Mouse (Mus musculus): ENCODE data around the gene Galnt4. TPM values are rescaled to one million over a fixed set of nuclear protein-coding genes. Genes with fewer than 3 reads are reported as not detected.

The Galnt4 gene
- total RNA-seq, 2 experiments from 2014 or later: 1.2 to 1.5 TPM

- intact Hi-C loops (cut with DNase I): loop anchor here (5.0 kb wide), 1 partner anchor 44 kb away; no protein-coding TSS in a partner anchor
Observed at GRCm38 (mm10) chr10:99108431-99108982, 548 bp downstream of the Galnt4 start.

GRCm38 (mm10) chr10:99113533-99113932 lies 5.6 kb downstream of the Galnt4 start:
- intact Hi-C loops (cut with DNase I): no loop called here
- no peak for DNase-seq

More at GRCm38 (mm10) chr10:99108431-99108982, 548 bp downstream of the Galnt4 start:
- DNase-seq: no peak

- no peak for DNase-seq
- intact Hi-C loops (cut with DNase I): no loop called here
Observed at GRCm38 (mm10) chr10:99114295-99114694, 6.3 kb downstream of the Galnt4 start.

- intact Hi-C loops (cut with DNase I): no loop called here
- DNase-seq: no peak
Observed at GRCm38 (mm10) chr10:99115471-99116236, 7.7 kb downstream of the Galnt4 start.

GRCm38 (mm10) chr10:99116237-99116632 lies 8.3 kb downstream of the Galnt4 start:
- intact Hi-C loops (cut with DNase I): no loop called here
- no peak for DNase-seq

- DNase-seq: no peak
- intact Hi-C loops (cut with DNase I): no loop called here
Observed at GRCm38 (mm10) chr10:99116650-99117615, 9.0 kb downstream of the Galnt4 start.

- DNase-seq: no peak
- intact Hi-C loops (cut with DNase I): no loop called here
Observed at GRCm38 (mm10) chr10:99117876-99118275, 9.9 kb downstream of the Galnt4 start.

- intact Hi-C loops (cut with DNase I): no loop called here
- DNase-seq: no peak
Observed at GRCm38 (mm10) chr10:99118697-99119096, 10.7 kb downstream of the Galnt4 start.

GRCm38 (mm10) chr10:99119471-99119870 lies 11.5 kb downstream of the Galnt4 start:
- intact Hi-C loops (cut with DNase I): no loop called here
- DNase-seq: no peak

- intact Hi-C loops (cut with DNase I): no loop called here
- DNase-seq: no peak
Observed at GRCm38 (mm10) chr10:99126225-99126624, 18.3 kb downstream of the Galnt4 start, which contains the start of gene Phxr2. Gene Phxr2, minus strand, starts transcription at chr10:99126325.

GRCm38 (mm10) chr10:99126954-99127353 lies 19.0 kb downstream of the Galnt4 start:
- no peak for DNase-seq
- intact Hi-C loops (cut with DNase I): no loop called here

GRCm38 (mm10) chr10:99127691-99128261 lies 19.8 kb downstream of the Galnt4 start:
- DNase-seq: no peak
- intact Hi-C loops (cut with DNase I): no loop called here

GRCm38 (mm10) chr10:99130611-99131010 lies 22.7 kb downstream of the Galnt4 start:
- intact Hi-C loops (cut with DNase I): no loop called here
- DNase-seq: no peak

GRCm38 (mm10) chr10:99131298-99131697 lies 23.3 kb downstream of the Galnt4 start:
- intact Hi-C loops (cut with DNase I): no loop called here
- no peak for DNase-seq

GRCm38 (mm10) chr10:99132189-99132588 lies 24.2 kb downstream of the Galnt4 start:
- intact Hi-C loops (cut with DNase I): no loop called here
- DNase-seq: no peak

GRCm38 (mm10) chr10:99132595-99133272 lies 24.8 kb downstream of the Galnt4 start:
- intact Hi-C loops (cut with DNase I): no loop called here
- no peak for DNase-seq

- intact Hi-C loops (cut with DNase I): no loop called here
- no peak for DNase-seq
Observed at GRCm38 (mm10) chr10:99133321-99133875, 25.4 kb downstream of the Galnt4 start.

- intact Hi-C loops (cut with DNase I): no loop called here
- DNase-seq: no peak
Observed at GRCm38 (mm10) chr10:99136337-99136736, 28.4 kb downstream of the Galnt4 start.

- no peak for DNase-seq
- intact Hi-C loops (cut with DNase I): no loop called here
Observed at GRCm38 (mm10) chr10:99145611-99146010, 37.7 kb downstream of the Galnt4 start.

GRCm38 (mm10) chr10:99146596-99146995 lies 38.6 kb downstream of the Galnt4 start:
- intact Hi-C loops (cut with DNase I): no loop called here
- DNase-seq: no peak
